7 mouse cellular contexts compared by ENCODE assay signal in genomic region chr8:70330741-70331364, GRCm38 (mm10). TPM values are rescaled to one million over a fixed set of nuclear protein-coding genes. Genes with fewer than 3 reads are reported as not detected.
A peak's percentile ranks its signal among the peaks of the same experiment; 100 is the strongest.
DNase-seq lines count a peak whose midpoint lies in the region; ATAC-seq and TF ChIP-seq lines count a peak whose summit lies in the region.

No protein-coding gene starts in this region.

- peak; percentile 86 for ATAC-seq in midbrain, postnatal 0 days (ENCODE audit: low FRiP score)

- no peak for TF ChIP-seq EP300 in ES-Bruce4 (IDR thresholded peaks at IDR 0.05; ENCODE audit: insufficient read depth, low read depth, low read length)

- H3K4me1 ChIP-seq in E14TG2a.4 (replicated peaks; ENCODE audit: low read depth, low read length) = peaks cover 49% of the 10 kb centered on the region
- H3K4me1 ChIP-seq in ES-Bruce4 (ENCODE audit: control insufficient read depth, insufficient read depth, low read length) = peaks cover 2% of the 10 kb centered on the region
- H3K4me1 ChIP-seq in embryonic facial prominence, embryonic 10.5 days = peaks cover 34% of the 10 kb centered on the region
- H3K4me1 ChIP-seq in midbrain, postnatal 0 days (ENCODE audit: insufficient read depth, low read length) = 0 out of 2 replicates have a peak, but pooled peaks cover 3% of the 10 kb centered on the region

- no peak for TF ChIP-seq POLR2A in ES-Bruce4 (IDR thresholded peaks at IDR 0.05; ENCODE audit: insufficient read depth, low read length)

- H3K9ac ChIP-seq in ES-Bruce4 (ENCODE audit: low read depth, poor library complexity, severe bottlenecking) = peak overlapping the region; percentile 55
- no peak overlapping the region for H3K9ac ChIP-seq in midbrain, postnatal 0 days (replicated peaks; ENCODE audit: low read length, poor library complexity, severe bottlenecking)

- H3K27me3 ChIP-seq in E14TG2a.4 (ENCODE audit: insufficient read depth, low read length) (peaks cover 9% of the 10 kb centered on the region), ES-Bruce4 (ENCODE audit: control insufficient read depth, insufficient read depth, low read length, poor library complexity, severe bottlenecking) (no peaks in the 10 kb centered on the region)
- H3K27me3 ChIP-seq in embryonic facial prominence, embryonic 10.5 days (replicated peaks; ENCODE audit: low read depth, poor library complexity, severe bottlenecking) = peaks cover 28% of the 10 kb centered on the region
- H3K27me3 ChIP-seq in midbrain, postnatal 0 days (ENCODE audit: insufficient read depth, low read length) = no peaks in the 10 kb centered on the region

- peaks cover 48% of the 10 kb centered on the region for H3K36me3 ChIP-seq in E14TG2a.4 (ENCODE audit: insufficient read depth, low read length)
- peaks cover 29% of the 10 kb centered on the region for H3K36me3 ChIP-seq in ES-Bruce4 (ENCODE audit: control insufficient read depth, insufficient read depth, low read length, poor library complexity, severe bottlenecking)
- H3K36me3 ChIP-seq in embryonic facial prominence, embryonic 10.5 days (replicated peaks) = peaks cover 68% of the 10 kb centered on the region
- H3K36me3 ChIP-seq in midbrain, postnatal 0 days (ENCODE audit: insufficient read depth, low read length) = peaks cover 60% of the 10 kb centered on the region

- H3K9me3 ChIP-seq in E14TG2a.4 (ENCODE audit: low read length) = no peaks in the 10 kb centered on the region
- no peaks in the 10 kb centered on the region for H3K9me3 ChIP-seq in ES-Bruce4 (replicated peaks; ENCODE audit: control insufficient read depth, insufficient read depth, low read length, poor library complexity, severe bottlenecking)
- H3K9me3 ChIP-seq in embryonic facial prominence, embryonic 10.5 days = 0 out of 2 replicates have a peak, but pooled peaks cover 5% of the 10 kb centered on the region
- H3K9me3 ChIP-seq in midbrain, postnatal 0 days (ENCODE audit: low read length) = no peaks in the 10 kb centered on the region

- TF ChIP-seq CTCF in E14TG2a.4 (conservative IDR thresholded peaks at IDR 0.05; ENCODE audit: low read length) (no peak), ES-Bruce4 (IDR thresholded peaks at IDR 0.05; ENCODE audit: low read depth, low read length) (peak; percentile 33)
- TF ChIP-seq CTCF in midbrain, postnatal 0 days (IDR thresholded peaks at IDR 0.05) = peak; percentile 61

- WGBS in embryonic facial prominence, embryonic 10.5 days = 27% methylated on average over 53 of the region's 53 CpGs
- 30% methylated on average over 52 of the region's 53 CpGs for WGBS in midbrain, postnatal 0 days

- intact Hi-C loops in heart, postnatal 10 days (cut with DNase I) = no loop called here
- intact Hi-C loops in left cerebral cortex, postnatal 36 days (cut with DNase I) = loop anchor here (5.0 kb wide), 1 partner anchor 176 kb away; the partner anchor contains the start of gene Rex1bd

- no peak overlapping the region for H3K4me2 ChIP-seq in midbrain, postnatal 0 days (ENCODE audit: low read depth, low read length, poor library complexity, severe bottlenecking)

- H3K27ac ChIP-seq in ES-Bruce4 (ENCODE audit: insufficient read depth, low read length) = no peak overlapping the region
- peak overlapping the region; percentile 79 for H3K27ac ChIP-seq in embryonic facial prominence, embryonic 10.5 days (replicated peaks)
- H3K27ac ChIP-seq in midbrain, postnatal 0 days (ENCODE audit: low read depth, low read length) = peak overlapping the region; percentile 21

- DNase-seq in embryonic facial prominence, embryonic 10.5 days (ENCODE audit: low spot score) = peak; percentile 86
- peak; percentile 45 to 58 for DNase-seq in heart, postnatal 10 days
- peak; percentile 75 to 78 for DNase-seq in left cerebral cortex, postnatal 36 days (ENCODE audit: low spot score in 2 of 2)
- peak; percentile 78 for DNase-seq in midbrain, postnatal 0 days (ENCODE audit: low spot score)
- DNase-seq in natural killer cell, adult 2 months (ENCODE audit: low spot score in 2 of 2) = no peak

- H3K4me3 ChIP-seq in E14TG2a.4 (replicated peaks; ENCODE audit: low read length) (peak overlapping the region; percentile 73), ES-Bruce4 (ENCODE audit: low read depth, low read length) (peak overlapping the region; percentile 32)
- H3K4me3 ChIP-seq in embryonic facial prominence, embryonic 10.5 days = peak overlapping the region; percentile 47
- H3K4me3 ChIP-seq in midbrain, postnatal 0 days (ENCODE audit: low read depth, low read length) = no peak overlapping the region

RNA-seq across cellular contexts. Expression of gene Gdf1, which starts 1.2 kb away (rescaled TPM):
- 1.0 TPM in 1 of 2 replicates, not detected in the other for polyA plus RNA-seq in ES-Bruce4 (2011; ENCODE audit: insufficient read depth, insufficient read length, low read depth, missing spikeins)
- polyA plus RNA-seq in embryonic facial prominence, embryonic 10.5 days (2016; fragmentation: Nextera tagmentation; extraction: Ambion mirVana) = 5.6 and 5.7 TPM in 2 replicates
- total RNA-seq in heart, postnatal 10 days (2021) = under 1 TPM in 1 of 2 experiments, not detected in 1; 0.20 TPM
- 10 to 100 TPM; 15.3 to 23.7 TPM for total RNA-seq in left cerebral cortex, postnatal 36 days (2021)
- not detected in 2 replicates for total RNA-seq in midbrain, postnatal 0 days (2014; rRNA removed)
- polyA plus RNA-seq in midbrain, postnatal 0 days (2015; fragmentation: Nextera tagmentation; extraction: Ambion mirVana) = 4.8 and 5.3 TPM in 2 replicates

RNA-seq across cellular contexts. Expression of gene Cers1, which starts 15.3 kb away (rescaled TPM):
- 3.4 and 3.8 TPM in 2 replicates for polyA plus RNA-seq in ES-Bruce4 (2011; ENCODE audit: insufficient read depth, insufficient read length, low read depth, missing spikeins)
- 2.3 and 4.1 TPM in 2 replicates for polyA plus RNA-seq in embryonic facial prominence, embryonic 10.5 days (2016; fragmentation: Nextera tagmentation; extraction: Ambion mirVana)
- total RNA-seq in heart, postnatal 10 days (2021) = under 1 TPM; 0.57 to 0.67 TPM
- total RNA-seq in left cerebral cortex, postnatal 36 days (2021) = 100 to 1,000 TPM; 101 to 104 TPM
- 65.1 and 86.5 TPM in 2 replicates for total RNA-seq in midbrain, postnatal 0 days (2014; rRNA removed)
- polyA plus RNA-seq in midbrain, postnatal 0 days (2015; fragmentation: Nextera tagmentation; extraction: Ambion mirVana) = 47.9 and 51.3 TPM in 2 replicates

RNA-seq across cellular contexts. Expression of gene Upf1, which starts 22.2 kb away (rescaled TPM):
- polyA plus RNA-seq in ES-Bruce4 (2011; ENCODE audit: insufficient read depth, insufficient read length, low read depth, missing spikeins) = 46.3 and 50.1 TPM in 2 replicates
- polyA plus RNA-seq in embryonic facial prominence, embryonic 10.5 days (2016; fragmentation: Nextera tagmentation; extraction: Ambion mirVana) = 21.9 and 22.1 TPM in 2 replicates
- 10 to 100 TPM; 40.8 to 48.8 TPM for total RNA-seq in heart, postnatal 10 days (2021)
- 10 to 100 TPM; 59.2 to 66.3 TPM for total RNA-seq in left cerebral cortex, postnatal 36 days (2021)
- 39.6 and 45.4 TPM in 2 replicates for total RNA-seq in midbrain, postnatal 0 days (2014; rRNA removed)
- 9.1 and 9.7 TPM in 2 replicates for polyA plus RNA-seq in midbrain, postnatal 0 days (2015; fragmentation: Nextera tagmentation; extraction: Ambion mirVana)

RNA-seq across cellular contexts. Expression of gene Cope, which starts 28.5 kb away (rescaled TPM):
- 115 and 117 TPM in 2 replicates for polyA plus RNA-seq in ES-Bruce4 (2011; ENCODE audit: insufficient read depth, insufficient read length, low read depth, missing spikeins)
- 293 and 297 TPM in 2 replicates for polyA plus RNA-seq in embryonic facial prominence, embryonic 10.5 days (2016; fragmentation: Nextera tagmentation; extraction: Ambion mirVana)
- total RNA-seq in heart, postnatal 10 days (2021) = 100 to 1,000 TPM; 160 to 173 TPM
- total RNA-seq in left cerebral cortex, postnatal 36 days (2021) = 100 to 1,000 TPM; 124 to 139 TPM
- 97.1 and 106 TPM in 2 replicates for total RNA-seq in midbrain, postnatal 0 days (2014; rRNA removed)
- 264 and 291 TPM in 2 replicates for polyA plus RNA-seq in midbrain, postnatal 0 days (2015; fragmentation: Nextera tagmentation; extraction: Ambion mirVana)

RNA-seq across cellular contexts. Expression of gene Ddx49, which starts 28.6 kb away (rescaled TPM):
- 45.3 and 50.5 TPM in 2 replicates for polyA plus RNA-seq in ES-Bruce4 (2011; ENCODE audit: insufficient read depth, insufficient read length, low read depth, missing spikeins)
- 51.0 and 58.1 TPM in 2 replicates for polyA plus RNA-seq in embryonic facial prominence, embryonic 10.5 days (2016; fragmentation: Nextera tagmentation; extraction: Ambion mirVana)
- total RNA-seq in heart, postnatal 10 days (2021) = 10 to 100 TPM; 33.1 to 33.5 TPM
- 10 to 100 TPM; 47.8 to 49.8 TPM for total RNA-seq in left cerebral cortex, postnatal 36 days (2021)
- 43.6 and 46.3 TPM in 2 replicates for total RNA-seq in midbrain, postnatal 0 days (2014; rRNA removed)
- polyA plus RNA-seq in midbrain, postnatal 0 days (2015; fragmentation: Nextera tagmentation; extraction: Ambion mirVana) = 41.2 and 47.0 TPM in 2 replicates

Comparison
In these comparisons a context has a peak if more than half of its experiments do, and no peak if none do; other contexts are left out.
1. DNase-seq: peak in embryonic facial prominence, embryonic 10.5 days (single experiment), heart, postnatal 10 days (2 of 2), left cerebral cortex, postnatal 36 days (2 of 2) and midbrain, postnatal 0 days (single experiment); none in natural killer cell, adult 2 months (0 of 2).
2. RNA of gene Gdf1, which starts 1.2 kb away (total RNA-seq): 15.3 to 23.7 TPM in left cerebral cortex, postnatal 36 days; 0.20 TPM in heart, postnatal 10 days and not detected in midbrain, postnatal 0 days; every median in the first group is over 10 times any median in the second.
3. RNA of gene Cers1, which starts 15.3 kb away (total RNA-seq): 101 to 104 TPM in left cerebral cortex, postnatal 36 days and 65.1 to 86.5 TPM in midbrain, postnatal 0 days; 0.57 to 0.67 TPM in heart, postnatal 10 days; every median in the first group is over 10 times any median in the second.